Mouse (Mus musculus): ENCODE data around the gene Pgm5.
A peak's percentile ranks its signal among the peaks of the same experiment; 100 is the strongest.

Gene Pgm5

DNA sequence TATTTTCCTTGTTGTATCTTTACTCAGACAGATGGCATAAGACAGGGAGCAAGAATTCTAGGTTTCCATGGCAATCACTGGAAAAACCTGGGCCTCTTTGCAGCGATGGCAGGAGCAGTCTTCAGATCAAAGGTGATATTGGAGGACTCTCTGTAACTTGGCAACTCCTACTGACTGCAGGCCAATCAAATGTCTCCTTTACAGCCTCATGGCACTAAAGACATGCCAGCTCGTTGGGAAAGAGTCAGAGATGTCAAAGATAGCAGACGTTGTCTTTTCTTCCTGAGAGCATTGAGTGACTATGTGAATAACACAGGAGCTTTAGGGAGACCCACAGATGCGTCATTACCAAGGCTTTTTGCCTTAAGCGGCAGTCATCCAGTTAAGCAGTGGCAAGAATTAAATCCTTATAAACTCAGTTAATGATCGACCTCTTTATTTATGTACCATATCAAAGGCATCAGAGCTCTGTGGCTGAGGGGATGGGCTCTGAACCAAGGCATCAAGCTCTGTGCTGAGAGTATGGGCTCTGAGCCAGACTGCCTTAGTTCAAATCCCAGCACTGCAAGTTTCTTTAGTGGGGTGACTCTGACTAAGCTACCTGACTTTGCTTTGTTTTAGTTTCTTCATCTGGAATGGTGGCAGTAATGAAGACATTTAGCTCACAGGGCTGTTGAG, 209.2 kb downstream of the Pgm5 start:
- DNase-seq: peak in 1 of 2 experiments; percentile 24

- no peak for DNase-seq
These were observed 210.1 kb downstream of the Pgm5 start for GRCm38 (mm10) chr19:24651595-24651994.

GRCm38 (mm10) chr19:24650428-24650827, 211.2 kb downstream of the Pgm5 start:
- no peak for DNase-seq

DNA sequence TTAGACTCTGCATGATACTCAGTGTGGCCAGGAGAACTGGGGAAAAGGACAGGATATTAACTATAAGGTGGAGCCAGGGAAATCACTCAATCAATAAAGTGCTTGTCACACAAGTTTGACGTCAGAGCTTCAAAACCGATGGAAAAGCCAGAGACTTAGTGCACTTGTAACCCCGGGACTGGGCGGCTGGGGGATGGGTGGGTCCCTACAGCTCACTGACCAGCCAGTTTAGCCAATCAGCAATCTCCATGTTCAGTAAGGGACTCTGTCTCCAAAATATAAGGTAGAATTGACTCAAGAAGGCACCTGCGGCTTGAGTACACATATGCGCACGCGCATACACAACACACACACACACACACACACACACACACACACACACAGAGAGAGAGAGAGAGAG, 213.6 kb downstream of the Pgm5 start:
- no peak for DNase-seq

DNA sequence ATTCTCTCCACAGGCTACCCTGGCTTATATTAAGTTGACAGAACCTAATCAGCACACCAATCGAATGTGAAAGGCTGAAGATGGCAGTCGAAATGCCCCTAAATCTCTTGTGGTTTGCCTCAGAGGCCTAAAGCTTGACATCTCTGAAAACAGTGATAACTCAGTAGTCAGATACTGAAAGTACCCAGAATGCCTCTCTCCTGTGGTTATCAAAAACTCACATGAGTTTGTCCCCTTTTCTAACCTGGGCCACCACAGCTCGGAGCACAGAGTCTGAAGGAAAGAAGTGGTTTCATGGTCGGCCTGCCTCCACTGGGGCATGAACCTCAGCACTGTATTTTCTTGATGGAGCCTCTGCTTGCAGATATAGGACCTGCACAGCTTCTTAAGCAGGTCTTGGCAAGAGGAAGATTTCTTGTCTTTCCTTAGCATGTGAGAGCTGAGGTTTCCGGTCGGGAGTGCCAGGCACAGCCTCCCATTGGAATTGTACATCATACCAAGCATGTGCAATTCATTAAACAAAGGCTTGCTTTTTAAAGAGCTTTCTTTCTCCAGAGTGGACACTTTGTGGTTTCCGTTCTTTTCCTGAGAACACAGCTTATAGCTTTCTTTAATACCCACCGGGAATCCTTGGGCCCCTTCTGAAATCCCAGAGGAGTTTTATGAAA, 215.4 kb downstream of the Pgm5 start:
- no peak for DNase-seq

- no peak for DNase-seq
These were observed 216.7 kb downstream of the Pgm5 start for GRCm38 (mm10) chr19:24644971-24645370.

DNA sequence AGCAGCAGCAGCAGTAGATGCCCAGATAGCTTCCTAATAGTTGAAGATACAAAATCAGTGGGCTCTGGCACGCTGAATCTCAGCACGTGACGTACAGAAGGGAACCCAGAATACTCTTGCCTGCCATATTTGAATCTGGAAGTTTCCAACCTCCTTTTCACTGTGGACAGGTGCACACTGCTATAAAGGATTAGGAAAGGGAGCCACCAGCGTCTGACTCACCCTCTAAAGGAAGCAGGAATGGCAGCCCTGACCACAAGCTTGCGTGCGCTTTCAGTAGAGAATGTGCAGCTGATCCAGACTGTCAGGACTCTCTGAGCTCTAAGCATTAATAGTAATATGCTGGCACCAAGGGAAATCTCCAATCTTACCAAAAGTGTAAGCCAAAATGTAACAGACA, 220.7 kb downstream of the Pgm5 start:
- no peak for DNase-seq

GRCm38 (mm10) chr19:24637988-24638387, 223.7 kb downstream of the Pgm5 start:
- DNase-seq: no peak

DNA sequence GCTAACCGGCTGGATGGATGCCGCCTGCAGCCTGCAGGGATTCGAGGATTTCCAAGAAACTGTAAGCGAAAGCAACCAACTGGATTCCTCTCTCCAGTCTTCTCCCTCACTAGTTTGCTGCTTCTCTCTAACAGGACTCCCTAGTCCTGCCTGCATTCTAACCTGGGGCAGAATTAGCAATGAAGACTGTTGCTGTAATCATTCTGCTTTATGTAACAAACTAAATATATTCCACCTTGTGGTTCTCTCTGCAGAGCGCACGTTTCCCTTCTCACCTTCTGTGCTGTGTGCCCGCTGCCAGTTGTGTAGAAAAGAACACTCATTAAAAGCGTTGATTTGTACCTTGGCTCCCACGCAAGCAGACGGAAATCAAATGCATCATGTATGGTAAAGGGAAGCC, 225.0 kb downstream of the Pgm5 start:
- no peak for DNase-seq

- DNase-seq: peak; percentile 81 to 83
These were observed 227.1 kb downstream of the Pgm5 start for GRCm38 (mm10) chr19:24634602-24635001.

Data from kidney, postnatal 4 days (tissue).